Mouse (Mus musculus) hindbrain, embryonic 11.5 days (tissue): ENCODE measurements at regions not wholly inside any gene's neighbourhood (a gene's known extent, or its start where the extent isn't known, plus 50 kb on each side); places are given as distances from the start of the nearest gene placed in this dataset.

Experiments
- ATAC-seq: fragments of 200-750 bp; cut with Nextera tagmentation; 2 replicates; pipeline ENCODE4 v1.8.0; 2017; ENCODE audit warnings: mild to moderate bottlenecking, moderate TSS enrichment, moderate library complexity; ENCODE audit not compliant: low FRiP score
- DNase-seq: peaks from one replicate; pipeline ENCODE4 v3.0.0-alpha.2; 2015; ENCODE audit warnings: low spot score
- H3K27ac ChIP-seq: fragments of 300-500 bp; sonication (generic); 2 replicates; pipeline ENCODE4 v1.5.1; 2014; ENCODE audit warnings: mild to moderate bottlenecking, low read depth, low read length
- H3K27me3 ChIP-seq: fragments of 300-500 bp; sonication (generic); 2 replicates; pipeline ENCODE4 v1.6.1; 2014; ENCODE audit warnings: mild to moderate bottlenecking, low read length, moderate library complexity, mixed read lengths; ENCODE audit not compliant: control insufficient read depth, insufficient read depth
- H3K36me3 ChIP-seq: fragments of 300-500 bp; sonication (generic); 2 replicates; pipeline ENCODE4 v1.6.1; 2014; ENCODE audit warnings: mild to moderate bottlenecking, low read length, moderate library complexity, mixed read lengths; ENCODE audit not compliant: control insufficient read depth, insufficient read depth
- H3K4me1 ChIP-seq: fragments of 300-500 bp; sonication (generic); replicated peaks from 2 replicates; pipeline ENCODE4 v1.6.1; 2014; ENCODE audit warnings: low read length, mixed read lengths; ENCODE audit not compliant: control insufficient read depth, insufficient read depth
- H3K4me2 ChIP-seq: fragments of 300-500 bp; sonication (generic); replicated peaks from 2 replicates; pipeline ENCODE4 v1.6.1; 2014; ENCODE audit warnings: mild to moderate bottlenecking, low read depth, low read length
- H3K4me3 ChIP-seq: fragments of 300-500 bp; sonication (generic); 2 replicates; pipeline ENCODE4 v1.5.1; 2014; ENCODE audit warnings: low read depth, low read length
- H3K9ac ChIP-seq: fragments of 300-500 bp; sonication (generic); 2 replicates; pipeline ENCODE4 v1.6.1; 2014; ENCODE audit warnings: low read depth, low read length
- H3K9me3 ChIP-seq: fragments of 300-500 bp; sonication (generic); 2 replicates; pipeline ENCODE4 v1.6.1; 2016; ENCODE audit warnings: low read length; ENCODE audit not compliant: control insufficient read depth
- WGBS: fragments of 180-500 bp; shearing (Covaris S2); extraction: QIAGEN DNeasy Blood & Tissue Kit; methylation state at CpG from one replicate; pipeline ENCODE4 v1.1.7; 2014; 5-methylcytosine and 5-hydroxymethylcytosine counted together

DNA sequence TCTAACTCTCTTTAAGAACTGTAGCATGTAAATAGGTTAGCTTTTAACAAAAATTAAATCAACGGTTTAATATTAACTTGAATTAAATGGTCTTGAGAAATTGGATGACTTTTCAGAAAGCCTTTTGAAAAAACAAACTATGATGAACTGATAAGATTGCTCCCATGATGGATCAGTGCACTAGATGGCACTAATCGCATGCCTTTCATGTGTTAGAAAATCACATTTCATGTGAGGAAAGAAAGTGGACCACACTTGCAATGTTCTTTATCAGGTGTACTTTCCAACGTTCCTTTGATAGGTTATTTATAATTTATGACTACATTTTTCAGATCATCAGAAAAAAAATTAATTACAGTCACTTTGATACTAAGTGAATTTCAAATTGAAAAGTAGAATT lies 1003.2 kb upstream of the 4930412O13Rik start:
- Histone ChIP-seq H3K4me2 (no peak overlapping the region), H3K4me3 (no peak overlapping the region), H3K9ac (no peak overlapping the region), H3K36me3 (no peaks in the 10 kb centered on the region), H3K27ac (no peak overlapping the region), H3K9me3 (no peaks in the 10 kb centered on the region), H3K27me3 (no peaks in the 10 kb centered on the region), H3K4me1 (no peaks in the 10 kb centered on the region)
- ATAC-seq (no peak), DNase-seq (no peak)
- WGBS: 84% methylated on average over 3 of the region's 3 CpGs

DNA sequence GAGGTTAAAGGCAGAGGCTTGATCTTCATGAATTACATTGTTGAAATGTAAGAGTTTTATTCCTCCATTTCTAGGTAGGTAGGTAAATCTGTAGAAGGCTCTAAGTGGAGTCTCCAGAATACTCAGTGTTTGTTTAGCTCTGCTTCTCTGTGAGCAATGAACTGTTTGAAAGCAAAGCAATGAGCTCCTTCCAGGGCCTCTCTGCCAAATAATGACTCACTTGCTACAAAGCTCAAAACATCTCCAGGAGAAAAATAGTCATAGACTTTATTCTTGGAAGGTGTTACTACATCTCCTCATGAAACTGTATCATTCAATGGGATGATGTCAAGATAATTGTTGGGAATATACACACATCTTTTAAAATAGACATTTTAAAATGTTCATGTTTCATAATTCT lies 968.6 kb upstream of the 4930412O13Rik start:
- no peak for ATAC-seq
- Histone ChIP-seq H3K27ac (no peak overlapping the region), H3K4me3 (no peak overlapping the region), H3K9ac (no peak overlapping the region), H3K4me1 (no peaks in the 10 kb centered on the region), H3K9me3 (no peaks in the 10 kb centered on the region), H3K4me2 (no peak overlapping the region), H3K27me3 (no peaks in the 10 kb centered on the region), H3K36me3 (no peaks in the 10 kb centered on the region)
- no peak for DNase-seq

DNA sequence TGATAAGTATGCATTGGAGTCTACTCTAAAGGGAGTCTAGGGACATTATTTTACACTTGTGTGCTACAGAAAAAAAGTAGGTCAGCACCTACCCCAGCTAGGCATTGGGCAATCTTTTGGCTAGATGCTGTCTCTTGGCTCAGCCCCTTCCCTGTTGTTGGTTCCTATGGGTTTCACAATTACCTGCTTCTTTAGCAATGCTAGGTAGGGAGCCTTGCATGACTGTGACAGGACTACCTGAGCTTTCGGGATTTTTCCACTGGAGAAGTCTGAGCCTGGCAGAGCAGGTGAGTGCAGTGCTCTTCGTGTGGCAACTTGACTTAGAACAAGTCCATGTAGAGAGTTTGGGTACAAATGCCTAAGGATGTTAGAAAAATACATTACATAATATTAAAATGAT lies 956.2 kb upstream of the 4930412O13Rik start:
- ATAC-seq (no peak), DNase-seq (no peak)
- H3K4me3 ChIP-seq: no peak overlapping the region
- H3K4me1 ChIP-seq: no peaks in the 10 kb centered on the region
- no peak overlapping the region for H3K27ac ChIP-seq
- no peak overlapping the region for H3K9ac ChIP-seq
- H3K4me2 ChIP-seq: no peak overlapping the region
- no peaks in the 10 kb centered on the region for H3K36me3 ChIP-seq
- H3K27me3 ChIP-seq: no peaks in the 10 kb centered on the region
- no peaks in the 10 kb centered on the region for H3K9me3 ChIP-seq
- 91% methylated on average over 2 of the region's 2 CpGs for WGBS

DNA sequence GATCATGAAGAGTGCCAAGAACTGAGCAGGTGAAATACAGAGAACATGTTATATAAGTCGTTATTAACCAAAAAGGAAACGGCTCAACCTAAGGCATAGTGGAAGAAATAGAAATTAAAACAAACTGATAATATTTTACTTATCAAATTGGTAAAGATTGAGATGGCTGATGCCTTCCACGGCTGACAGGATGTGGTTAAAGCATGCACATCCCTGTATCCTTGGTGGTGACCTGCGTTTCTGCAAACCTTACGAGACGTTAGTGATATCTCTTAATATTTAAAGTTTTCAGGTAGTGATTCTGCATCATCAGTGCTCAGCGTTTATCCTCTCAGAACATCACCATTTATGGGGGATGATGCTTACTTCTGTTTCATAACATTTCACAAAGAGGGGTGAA lies 939.5 kb upstream of the 4930412O13Rik start:
- DNase-seq (no peak), ATAC-seq (no peak)
- H3K4me1 ChIP-seq: no peaks in the 10 kb centered on the region
- H3K27me3 ChIP-seq: no peaks in the 10 kb centered on the region
- H3K4me3 ChIP-seq: no peak overlapping the region
- 88% methylated on average over 7 of the region's 7 CpGs for WGBS
- no peak overlapping the region for H3K4me2 ChIP-seq
- no peaks in the 10 kb centered on the region for H3K9me3 ChIP-seq
- no peak overlapping the region for H3K9ac ChIP-seq
- no peak overlapping the region for H3K27ac ChIP-seq
- H3K36me3 ChIP-seq: no peaks in the 10 kb centered on the region

DNA sequence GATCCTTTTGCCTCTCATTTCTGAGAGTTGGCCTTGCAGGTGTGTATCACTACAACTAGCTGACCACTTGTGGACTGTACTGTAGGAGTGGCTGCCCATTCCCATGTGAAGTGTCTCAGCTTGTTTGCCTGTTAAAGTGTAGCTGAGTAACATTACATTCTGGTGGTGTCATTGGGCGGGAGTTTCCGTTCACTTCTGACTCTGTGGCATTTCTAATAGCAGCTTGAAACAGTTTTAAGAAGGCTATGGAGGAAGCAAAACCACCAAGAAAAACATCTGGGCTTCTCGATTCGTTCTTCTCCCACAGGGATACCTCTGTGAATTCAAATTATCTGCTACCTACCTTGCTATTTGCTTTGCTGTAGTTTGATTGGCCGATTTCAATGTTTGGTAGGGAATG lies 922.1 kb upstream of the 4930412O13Rik start:
- Histone ChIP-seq H3K36me3 (no peaks in the 10 kb centered on the region), H3K4me2 (no peak overlapping the region), H3K4me1 (no peaks in the 10 kb centered on the region), H3K9me3 (no peaks in the 10 kb centered on the region), H3K27ac (no peak overlapping the region), H3K9ac (no peak overlapping the region), H3K27me3 (no peaks in the 10 kb centered on the region), H3K4me3 (no peak overlapping the region)
- DNase-seq: no peak
- ATAC-seq: no peak
- 83% methylated on average over 5 of the region's 5 CpGs for WGBS

DNA sequence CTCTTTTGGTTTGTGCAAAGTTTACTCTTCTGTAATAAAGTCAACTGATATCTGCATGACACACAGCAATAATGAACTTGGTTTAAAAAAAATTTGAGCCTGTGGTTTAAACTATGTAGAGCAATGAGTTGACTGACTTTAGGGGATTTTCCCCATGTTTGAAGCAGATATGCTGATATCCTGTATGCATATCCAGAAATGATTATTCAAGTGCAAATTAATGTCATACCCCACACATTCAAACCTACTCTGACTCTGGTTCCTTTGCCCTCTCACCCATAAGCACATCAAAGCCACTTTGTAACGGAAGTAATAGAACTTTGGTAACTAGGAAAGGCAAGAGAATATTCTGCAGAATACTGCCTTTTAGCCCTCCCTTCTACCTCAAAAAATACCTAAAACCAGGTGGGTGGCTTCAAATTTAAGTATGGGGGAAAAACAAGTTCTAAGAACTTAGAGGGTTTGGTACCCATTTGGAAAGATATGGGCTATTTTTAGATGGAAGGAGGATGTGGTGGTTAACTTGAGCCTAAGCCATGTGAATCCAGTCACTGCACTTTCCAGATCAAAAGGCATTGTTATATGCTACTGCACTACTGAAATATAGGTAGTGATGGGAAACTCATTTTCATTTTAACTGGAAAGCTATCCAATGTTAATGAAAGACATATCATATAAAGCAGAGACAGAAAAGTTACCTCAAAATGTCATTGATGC lies 915.9 kb upstream of the 4930412O13Rik start:
- Histone ChIP-seq H3K36me3 (no peaks in the 10 kb centered on the region), H3K27ac (no peak overlapping the region), H3K4me2 (no peak overlapping the region), H3K4me1 (no peaks in the 10 kb centered on the region), H3K9me3 (no peaks in the 10 kb centered on the region), H3K27me3 (no peaks in the 10 kb centered on the region), H3K9ac (no peak overlapping the region), H3K4me3 (no peak overlapping the region)
- ATAC-seq (no peak), DNase-seq (no peak)
- 96% methylated on average over 1 of the region's 1 CpGs for WGBS

DNA sequence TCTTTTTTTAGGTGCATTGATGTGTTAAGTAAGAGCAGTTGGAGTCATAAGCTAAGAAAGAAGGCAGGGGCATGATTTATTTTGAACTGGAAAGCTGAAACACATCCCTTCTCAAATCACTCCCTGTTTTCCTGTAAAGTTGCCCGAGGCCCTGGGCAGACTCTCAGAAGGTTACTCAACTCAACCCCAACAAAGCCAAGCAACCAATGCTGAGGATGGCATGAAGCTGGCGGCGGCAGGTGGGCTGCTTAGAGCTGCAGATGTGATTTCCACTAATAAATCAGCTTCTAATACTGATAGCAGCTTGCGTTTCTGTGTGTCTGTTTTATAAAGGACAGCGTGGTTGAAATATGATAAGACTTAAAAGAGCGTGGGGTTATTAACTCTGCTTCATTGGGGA lies 905.4 kb upstream of the 4930412O13Rik start:
- 88% methylated on average over 6 of the region's 6 CpGs for WGBS

DNA sequence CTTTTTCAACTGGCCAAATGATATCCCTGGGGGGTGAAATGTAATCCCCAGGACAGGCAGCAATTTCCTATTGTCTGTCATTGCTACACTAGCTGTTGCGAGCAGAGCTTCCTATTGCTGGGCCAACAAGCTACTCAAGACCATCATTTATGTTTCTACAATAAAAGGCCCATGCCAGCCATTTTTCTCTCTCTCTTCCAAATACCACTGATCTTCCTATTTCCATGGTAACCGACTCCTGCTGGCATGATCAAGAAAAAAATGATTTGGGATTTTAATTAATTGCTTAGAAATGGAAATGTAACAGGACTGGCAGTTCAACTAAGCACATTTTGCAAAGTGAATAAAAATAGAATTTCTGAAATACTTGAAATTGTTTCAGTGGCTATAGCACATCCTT lies 868.7 kb upstream of the 4930412O13Rik start:
- ATAC-seq (no peak), DNase-seq (no peak)
- Histone ChIP-seq H3K36me3 (no peaks in the 10 kb centered on the region), H3K27ac (no peak overlapping the region), H3K27me3 (no peaks in the 10 kb centered on the region), H3K4me3 (no peak overlapping the region), H3K4me1 (no peaks in the 10 kb centered on the region), H3K4me2 (no peak overlapping the region), H3K9me3 (no peaks in the 10 kb centered on the region), H3K9ac (no peak overlapping the region)
- 68% methylated on average over 2 of the region's 2 CpGs for WGBS

More for the DNA sequence above, 905.4 kb upstream of the 4930412O13Rik start:
- ATAC-seq (no peak), DNase-seq (no peak)
- no peaks in the 10 kb centered on the region for H3K4me1 ChIP-seq
- no peak overlapping the region for H3K4me3 ChIP-seq
- H3K27me3 ChIP-seq: no peaks in the 10 kb centered on the region
- no peaks in the 10 kb centered on the region for H3K9me3 ChIP-seq
- no peak overlapping the region for H3K27ac ChIP-seq
- H3K4me2 ChIP-seq: no peak overlapping the region
- no peaks in the 10 kb centered on the region for H3K36me3 ChIP-seq
- no peak overlapping the region for H3K9ac ChIP-seq

DNA sequence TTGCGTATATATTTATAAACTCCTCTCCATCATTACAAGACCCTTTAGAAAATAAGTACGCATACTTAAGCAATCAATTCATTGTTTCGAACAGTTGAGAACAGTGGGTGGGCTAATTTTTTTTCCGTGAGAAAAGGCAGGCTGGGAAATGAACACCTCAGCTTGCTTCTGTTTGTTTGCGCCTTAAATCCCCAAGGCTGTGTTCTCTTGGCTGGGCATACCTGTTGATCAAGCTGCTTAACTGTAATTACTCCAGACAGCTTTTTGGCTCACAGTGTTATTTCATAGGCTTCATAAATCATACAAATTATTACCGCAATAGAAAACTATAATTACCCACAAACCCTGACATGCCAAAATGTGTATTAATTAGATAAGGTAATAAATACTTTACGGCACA lies 848.0 kb upstream of the 4930412O13Rik start:
- no peaks in the 10 kb centered on the region for H3K36me3 ChIP-seq
- no peaks in the 10 kb centered on the region for H3K4me1 ChIP-seq
- H3K27ac ChIP-seq: no peak overlapping the region
- no peak for DNase-seq
- WGBS: 87% methylated on average over 7 of the region's 7 CpGs
- no peak for ATAC-seq
- H3K4me2 ChIP-seq: no peak overlapping the region
- no peaks in the 10 kb centered on the region for H3K27me3 ChIP-seq
- no peak overlapping the region for H3K4me3 ChIP-seq
- no peaks in the 10 kb centered on the region for H3K9me3 ChIP-seq
- no peak overlapping the region for H3K9ac ChIP-seq
